Mouse (Mus musculus): ENCODE results near the gene Ranbp1. TPM values are rescaled to one million over a fixed set of nuclear protein-coding genes. Genes with fewer than 3 reads are reported as not detected.

Ranbp1 gene
- polyA plus RNA-seq, 1 experiment from 2014 or later: 188 TPM

GRCm38 (mm10) chr16:18217579-18217978 lies 31.0 kb downstream of the Ranbp1 start, which contains the start of gene Ccdc188:
Gene Ccdc188 (plus strand): TSS chr16:18217879.
- 52% methylated on average over 4 of the region's 4 CpGs for WGBS (ENCODE audit: insufficient replicate concordance)
- H3K27ac ChIP-seq (ENCODE audit: low read length): no peak within 1 kb of the TSS
- no peak for ATAC-seq (ENCODE audit: low read depth)

GRCm38 (mm10) chr16:18214858-18215257 lies 33.7 kb downstream of the Ranbp1 start:
- no peak overlapping the region for H3K9ac ChIP-seq (ENCODE audit: low read depth, low read length)
- no peak overlapping the region for H3K4me2 ChIP-seq (ENCODE audit: low read depth, low read length)
- no peak for ATAC-seq (ENCODE audit: low read depth)
- H3K36me3 ChIP-seq (ENCODE audit: control insufficient read depth, insufficient read depth): no peaks in the 10 kb centered on the region
- H3K4me3 ChIP-seq (ENCODE audit: low read depth, low read length): no peak overlapping the region
- 78% methylated on average over 7 of the region's 7 CpGs for WGBS (ENCODE audit: insufficient replicate concordance)
- H3K27ac ChIP-seq (ENCODE audit: low read length): no peak overlapping the region
- H3K9me3 ChIP-seq (replicated peaks; ENCODE audit: control insufficient read depth, low read length): no peaks in the 10 kb centered on the region
- H3K4me1 ChIP-seq (ENCODE audit: control insufficient read depth, low read depth, low read length): peaks cover 2% of the 10 kb centered on the region; the same call in 1 of the 2 replicates
- H3K27me3 ChIP-seq (ENCODE audit: control insufficient read depth, insufficient read depth, low read depth, low read length): no peaks in the 10 kb centered on the region

More at GRCm38 (mm10) chr16:18217579-18217978, 31.0 kb downstream of the Ranbp1 start, which contains the start of gene Ccdc188:
- Histone ChIP-seq H3K9me3 (replicated peaks; ENCODE audit: control insufficient read depth, low read length) (no peaks in the 10 kb centered on the region), H3K4me3 (ENCODE audit: low read depth, low read length) (no peak within 1 kb of the TSS), H3K9ac (ENCODE audit: low read depth, low read length) (no peak within 1 kb of the TSS), H3K36me3 (ENCODE audit: control insufficient read depth, insufficient read depth) (no peaks in the 10 kb centered on the region), H3K4me2 (ENCODE audit: low read depth, low read length) (no peak within 1 kb of the TSS), H3K27me3 (ENCODE audit: control insufficient read depth, insufficient read depth, low read depth, low read length) (no peaks in the 10 kb centered on the region), H3K4me1 (ENCODE audit: control insufficient read depth, low read depth, low read length) (peaks cover 7% of the 10 kb centered on the region; the same call in 1 of the 2 replicates)

- no peaks in the 10 kb centered on the region; the same call in 1 of the 2 replicates for H3K4me1 ChIP-seq (ENCODE audit: control insufficient read depth, low read depth, low read length)
- no peak overlapping the region for H3K4me3 ChIP-seq (ENCODE audit: low read depth, low read length)
- no peaks in the 10 kb centered on the region for H3K36me3 ChIP-seq (ENCODE audit: control insufficient read depth, insufficient read depth)
- no peak overlapping the region for H3K27ac ChIP-seq (ENCODE audit: low read length)
- no peaks in the 10 kb centered on the region for H3K9me3 ChIP-seq (replicated peaks; ENCODE audit: control insufficient read depth, low read length)
- H3K9ac ChIP-seq (ENCODE audit: low read depth, low read length): no peak overlapping the region
- no peaks in the 10 kb centered on the region for H3K27me3 ChIP-seq (ENCODE audit: control insufficient read depth, insufficient read depth, low read depth, low read length)
- H3K4me2 ChIP-seq (ENCODE audit: low read depth, low read length): no peak overlapping the region
- no peak for ATAC-seq (ENCODE audit: low read depth)
- 45% methylated on average over 6 of the region's 6 CpGs for WGBS (ENCODE audit: insufficient replicate concordance)
These were observed 34.8 kb downstream of the Ranbp1 start for GRCm38 (mm10) chr16:18213689-18214088.

DNA sequence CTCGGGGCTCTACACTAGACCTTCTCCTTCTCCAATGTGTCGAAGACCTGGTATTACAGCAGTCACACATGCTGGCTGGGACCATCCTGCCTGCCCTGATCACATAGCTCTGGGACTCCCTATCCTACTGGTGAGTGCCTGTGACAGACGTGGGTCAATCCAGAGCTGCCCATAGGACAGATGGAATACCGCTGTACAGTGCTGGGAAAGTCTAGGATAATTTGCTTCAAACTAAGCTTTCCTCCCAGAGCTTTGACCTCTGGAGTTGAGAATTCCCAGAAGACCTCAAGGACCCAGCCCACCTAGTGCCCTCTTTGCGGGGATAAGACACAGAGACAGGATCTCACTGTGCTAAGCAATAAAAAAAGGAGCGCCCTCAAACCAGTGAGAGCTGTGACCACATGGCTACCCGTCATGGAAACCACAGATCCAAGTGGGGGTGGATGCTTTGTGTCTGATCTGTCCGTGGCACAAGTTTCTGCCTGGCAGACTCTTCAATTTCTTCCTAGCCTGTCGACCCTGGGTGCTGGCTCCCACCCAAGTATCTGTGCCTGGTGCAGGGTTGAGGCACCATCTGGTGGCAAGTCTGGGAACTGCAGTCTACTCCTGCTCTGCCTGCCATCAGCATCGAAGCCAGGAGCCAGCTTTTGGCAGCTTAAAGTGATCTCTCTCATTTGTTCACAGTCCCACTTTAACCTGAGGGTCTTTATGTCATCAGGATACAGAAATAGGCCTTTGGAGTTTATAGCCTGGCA lies 36.9 kb downstream of the Ranbp1 start:
- no peaks in the 10 kb centered on the region; the same call in 1 of the 2 replicates for H3K4me1 ChIP-seq (ENCODE audit: control insufficient read depth, low read depth, low read length)
- no peak for ATAC-seq (ENCODE audit: low read depth)
- no peak overlapping the region for H3K4me2 ChIP-seq (ENCODE audit: low read depth, low read length)
- whole genome bisulfite sequencing (ENCODE audit: insufficient replicate concordance): 32% methylated on average over 10 of the region's 10 CpGs
- no peaks in the 10 kb centered on the region for H3K27me3 ChIP-seq (ENCODE audit: control insufficient read depth, insufficient read depth, low read depth, low read length)
- no peak overlapping the region for H3K9ac ChIP-seq (ENCODE audit: low read depth, low read length)
- no peaks in the 10 kb centered on the region for H3K9me3 ChIP-seq (replicated peaks; ENCODE audit: control insufficient read depth, low read length)
- no peaks in the 10 kb centered on the region for H3K36me3 ChIP-seq (ENCODE audit: control insufficient read depth, insufficient read depth)
- H3K27ac ChIP-seq (ENCODE audit: low read length): no peak overlapping the region
- H3K4me3 ChIP-seq (ENCODE audit: low read depth, low read length): no peak overlapping the region

- H3K27me3 ChIP-seq (ENCODE audit: control insufficient read depth, insufficient read depth, low read depth, low read length): no peaks in the 10 kb centered on the region
- no peak overlapping the region for H3K9ac ChIP-seq (ENCODE audit: low read depth, low read length)
- no peaks in the 10 kb centered on the region for H3K36me3 ChIP-seq (ENCODE audit: control insufficient read depth, insufficient read depth)
- no peak for ATAC-seq (ENCODE audit: low read depth)
- no peaks in the 10 kb centered on the region; the same call in 1 of the 2 replicates for H3K4me1 ChIP-seq (ENCODE audit: control insufficient read depth, low read depth, low read length)
- no peak overlapping the region for H3K27ac ChIP-seq (ENCODE audit: low read length)
- no peak overlapping the region for H3K4me2 ChIP-seq (ENCODE audit: low read depth, low read length)
- no peak overlapping the region for H3K4me3 ChIP-seq (ENCODE audit: low read depth, low read length)
- no peaks in the 10 kb centered on the region for H3K9me3 ChIP-seq (replicated peaks; ENCODE audit: control insufficient read depth, low read length)
- WGBS (ENCODE audit: insufficient replicate concordance): 10% methylated on average over 8 of the region's 8 CpGs
These were observed 37.7 kb downstream of the Ranbp1 start for GRCm38 (mm10) chr16:18210701-18211416.

DNA sequence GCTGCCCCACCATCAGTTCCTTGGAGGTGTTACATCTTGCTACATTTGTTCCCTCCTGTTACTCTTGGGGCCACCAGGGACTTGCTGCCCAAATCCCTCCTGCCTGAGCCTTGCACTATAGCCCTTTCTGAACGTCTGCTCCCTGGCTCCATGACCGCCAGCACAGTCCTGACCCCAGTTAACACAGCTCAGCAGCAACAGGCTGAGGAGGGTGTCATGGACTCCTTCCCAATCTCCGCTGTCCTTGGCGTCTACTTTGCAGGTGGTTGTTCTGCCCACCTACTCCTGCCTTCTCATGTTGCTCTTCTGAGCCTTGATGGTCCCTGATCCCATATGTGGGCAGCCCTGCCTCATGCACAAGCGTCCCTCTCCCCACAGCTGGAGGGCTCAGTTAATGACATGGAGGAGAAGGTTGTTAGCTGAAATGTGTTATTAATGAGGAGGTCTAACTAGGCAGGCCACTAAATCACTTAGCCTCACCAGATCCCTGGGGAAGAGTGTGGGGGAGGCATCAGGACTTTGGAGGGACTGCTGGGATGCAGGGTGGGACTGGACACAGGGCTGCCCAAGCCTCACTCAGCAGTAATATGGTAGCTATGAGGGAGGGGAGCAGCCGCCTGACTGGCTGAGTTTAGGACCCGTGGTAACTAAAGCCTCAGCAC lies 45.0 kb downstream of the Ranbp1 start:
- H3K9ac ChIP-seq (ENCODE audit: low read depth, low read length): no peak overlapping the region
- H3K9me3 ChIP-seq (replicated peaks; ENCODE audit: control insufficient read depth, low read length): no peaks in the 10 kb centered on the region
- ATAC-seq (ENCODE audit: low read depth): no peak
- 57% methylated on average over 7 of the region's 7 CpGs for WGBS (ENCODE audit: insufficient replicate concordance)
- no peak overlapping the region for H3K27ac ChIP-seq (ENCODE audit: low read length)
- H3K4me3 ChIP-seq (ENCODE audit: low read depth, low read length): no peak overlapping the region
- no peaks in the 10 kb centered on the region for H3K36me3 ChIP-seq (ENCODE audit: control insufficient read depth, insufficient read depth)
- H3K27me3 ChIP-seq (ENCODE audit: control insufficient read depth, insufficient read depth, low read depth, low read length): no peaks in the 10 kb centered on the region
- H3K4me1 ChIP-seq (ENCODE audit: control insufficient read depth, low read depth, low read length): no peaks in the 10 kb centered on the region
- H3K4me2 ChIP-seq (ENCODE audit: low read depth, low read length): no peak overlapping the region

GRCm38 (mm10) chr16:18202061-18202460 lies 46.5 kb downstream of the Ranbp1 start:
- no peak overlapping the region for H3K4me2 ChIP-seq (ENCODE audit: low read depth, low read length)
- H3K9ac ChIP-seq (ENCODE audit: low read depth, low read length): no peak overlapping the region
- H3K4me1 ChIP-seq (ENCODE audit: control insufficient read depth, low read depth, low read length): no peaks in the 10 kb centered on the region
- no peak for ATAC-seq (ENCODE audit: low read depth)
- no peaks in the 10 kb centered on the region for H3K36me3 ChIP-seq (ENCODE audit: control insufficient read depth, insufficient read depth)
- H3K4me3 ChIP-seq (ENCODE audit: low read depth, low read length): no peak overlapping the region
- no peaks in the 10 kb centered on the region for H3K9me3 ChIP-seq (replicated peaks; ENCODE audit: control insufficient read depth, low read length)
- WGBS (ENCODE audit: insufficient replicate concordance): 59% methylated on average over 1 of the region's 1 CpGs
- H3K27ac ChIP-seq (ENCODE audit: low read length): no peak overlapping the region
- H3K27me3 ChIP-seq (ENCODE audit: control insufficient read depth, insufficient read depth, low read depth, low read length): no peaks in the 10 kb centered on the region

- no peak overlapping the region for H3K27ac ChIP-seq (ENCODE audit: low read length)
- WGBS (ENCODE audit: insufficient replicate concordance): 35% methylated on average over 1 of the region's 1 CpGs
- no peaks in the 10 kb centered on the region for H3K27me3 ChIP-seq (ENCODE audit: control insufficient read depth, insufficient read depth, low read depth, low read length)
- no peaks in the 10 kb centered on the region for H3K36me3 ChIP-seq (ENCODE audit: control insufficient read depth, insufficient read depth)
- no peaks in the 10 kb centered on the region for H3K9me3 ChIP-seq (replicated peaks; ENCODE audit: control insufficient read depth, low read length)
- no peaks in the 10 kb centered on the region for H3K4me1 ChIP-seq (ENCODE audit: control insufficient read depth, low read depth, low read length)
- H3K9ac ChIP-seq (ENCODE audit: low read depth, low read length): no peak overlapping the region
- H3K4me2 ChIP-seq (ENCODE audit: low read depth, low read length): no peak overlapping the region
- no peak overlapping the region for H3K4me3 ChIP-seq (ENCODE audit: low read depth, low read length)
- ATAC-seq (ENCODE audit: low read depth): no peak
These were observed 46.9 kb downstream of the Ranbp1 start for GRCm38 (mm10) chr16:18201620-18202019.

All from liver, embryonic 16.5 days (tissue).